Mouse (Mus musculus) spleen, postnatal 14 days (tissue): ENCODE measurements around the gene Ksr1.

Experiments
- DNase-seq, 2 experiments: peaks; one replicate each; pipeline ENCODE4 v3.0.0; 2021 to 2022; ENCODE audit warnings: low spot score in 2 of 2

Ksr1 gene

GRCm38 (mm10) chr11:79145283-79146265 is 633 bp downstream of the Ksr1 start:
- DNase-seq = peak in 1 of 2 experiments; percentile 10

GRCm38 (mm10) chr11:79144741-79145140 is 1.5 kb downstream of the Ksr1 start:
- no peak for DNase-seq

GRCm38 (mm10) chr11:79144043-79144591 is 2.1 kb downstream of the Ksr1 start:
- no peak for DNase-seq

GRCm38 (mm10) chr11:79143322-79143721 is 2.9 kb downstream of the Ksr1 start:
- DNase-seq = no peak

- DNase-seq = no peak
These were observed 3.8 kb downstream of the Ksr1 start for GRCm38 (mm10) chr11:79142381-79142780.

- DNase-seq = no peak
These were observed 4.7 kb downstream of the Ksr1 start for GRCm38 (mm10) chr11:79141235-79142109.

- no peak for DNase-seq
These were observed 5.7 kb downstream of the Ksr1 start for GRCm38 (mm10) chr11:79140511-79140888.

- DNase-seq = no peak
These were observed 6.2 kb downstream of the Ksr1 start for GRCm38 (mm10) chr11:79139878-79140510.

- no peak for DNase-seq
These were observed 7.6 kb downstream of the Ksr1 start for GRCm38 (mm10) chr11:79138621-79139020.

- no peak for DNase-seq
These were observed 9.0 kb downstream of the Ksr1 start for GRCm38 (mm10) chr11:79137245-79137644.

- DNase-seq = no peak
These were observed 10.4 kb downstream of the Ksr1 start for GRCm38 (mm10) chr11:79135685-79136360.

GRCm38 (mm10) chr11:79135105-79135503 is 11.1 kb downstream of the Ksr1 start:
- no peak for DNase-seq

GRCm38 (mm10) chr11:79134416-79135104 is 11.6 kb downstream of the Ksr1 start:
- no peak for DNase-seq

GRCm38 (mm10) chr11:79133961-79134360 is 12.2 kb downstream of the Ksr1 start:
- DNase-seq = no peak

- DNase-seq = no peak
These were observed 13.2 kb downstream of the Ksr1 start for GRCm38 (mm10) chr11:79133051-79133450.

- no peak for DNase-seq
These were observed 14.2 kb downstream of the Ksr1 start for GRCm38 (mm10) chr11:79131949-79132411.

GRCm38 (mm10) chr11:79129388-79130356 is 16.5 kb downstream of the Ksr1 start:
- DNase-seq = no peak

GRCm38 (mm10) chr11:79128233-79128632 is 18.0 kb downstream of the Ksr1 start:
- no peak for DNase-seq

GRCm38 (mm10) chr11:79126963-79127362 is 19.2 kb downstream of the Ksr1 start:
- DNase-seq = no peak
